Mouse (Mus musculus): ENCODE data around the gene Crhbp. TPM values are rescaled to one million over a fixed set of nuclear protein-coding genes. Genes with fewer than 3 reads are reported as not detected.
A peak's percentile ranks its signal among the peaks of the same experiment; 100 is the strongest.

Gene Crhbp
- total RNA-seq, 4 experiments from 2014 or later = not detected

DNA sequence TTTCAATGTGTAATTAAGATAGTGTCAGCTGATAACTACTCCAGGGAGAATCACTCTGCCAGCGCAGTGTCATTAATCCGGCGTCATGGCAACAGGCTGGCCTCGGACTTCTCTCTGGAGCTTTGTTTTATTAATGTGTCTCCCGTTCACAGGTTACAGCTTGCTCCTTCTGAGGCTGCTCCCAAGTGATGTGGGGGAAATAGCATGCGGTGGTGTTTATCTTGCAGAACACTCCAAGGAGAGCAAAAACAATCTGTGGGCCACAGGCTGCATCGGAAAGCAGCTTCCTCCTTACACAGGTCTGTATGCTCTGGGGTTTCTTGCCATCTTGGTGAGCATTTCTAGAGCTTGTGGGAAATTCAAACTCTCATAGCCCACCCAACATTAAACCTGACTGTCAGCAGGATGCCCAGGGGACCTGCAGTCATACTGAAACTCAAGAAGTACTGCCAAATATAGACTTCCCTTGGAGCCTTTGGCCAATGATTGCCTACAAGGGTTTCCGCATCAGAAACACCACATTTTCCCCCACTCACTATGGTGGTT, 25.4 kb downstream of the Crhbp start:
- no peak for DNase-seq (ENCODE audit: low spot score in 2 of 2)

DNA sequence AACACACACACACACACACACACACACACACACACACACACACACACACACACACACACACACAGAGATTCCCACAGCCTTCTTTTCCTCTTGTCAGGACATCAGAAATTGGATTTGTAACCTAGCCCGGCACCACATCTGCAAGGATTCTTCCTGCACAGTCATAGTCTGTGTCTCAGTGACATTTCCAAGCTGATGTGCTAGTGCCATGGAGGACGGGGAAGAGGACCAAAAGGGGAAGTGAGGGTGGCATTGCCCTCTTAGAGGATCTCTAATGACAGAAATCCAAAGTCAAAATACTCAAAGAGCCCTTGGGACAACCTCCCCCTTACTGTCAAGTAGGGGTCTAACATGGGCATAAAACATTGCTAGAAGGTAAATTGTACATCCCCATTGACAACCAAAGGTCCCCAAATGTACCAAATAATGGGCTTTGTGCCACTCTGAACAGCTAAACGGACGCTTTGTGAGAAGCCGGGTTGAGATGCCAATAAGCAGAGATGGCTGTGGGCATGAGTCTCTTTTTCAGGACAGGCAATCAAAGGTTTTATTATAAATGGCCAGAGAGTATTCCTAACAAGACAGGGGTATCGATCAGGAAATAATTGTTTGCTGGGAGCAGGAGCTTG, 26.0 kb downstream of the Crhbp start:
- no peak for DNase-seq (ENCODE audit: low spot score in 2 of 2)

- DNase-seq (ENCODE audit: low spot score in 2 of 2) = no peak
Measured at GRCm38 (mm10) chr13:95412257-95412656, 32.5 kb downstream of the Crhbp start.

GRCm38 (mm10) chr13:95393242-95393641, 51.5 kb downstream of the Crhbp start:
- no peak for DNase-seq (ENCODE audit: low spot score in 2 of 2)

GRCm38 (mm10) chr13:95389866-95390865, 54.6 kb downstream of the Crhbp start:
- peak; percentile 35 to 41 for DNase-seq (ENCODE audit: low spot score in 2 of 2)

GRCm38 (mm10) chr13:95388226-95388625, 56.5 kb downstream of the Crhbp start:
- DNase-seq (ENCODE audit: low spot score in 2 of 2) = no peak

DNA sequence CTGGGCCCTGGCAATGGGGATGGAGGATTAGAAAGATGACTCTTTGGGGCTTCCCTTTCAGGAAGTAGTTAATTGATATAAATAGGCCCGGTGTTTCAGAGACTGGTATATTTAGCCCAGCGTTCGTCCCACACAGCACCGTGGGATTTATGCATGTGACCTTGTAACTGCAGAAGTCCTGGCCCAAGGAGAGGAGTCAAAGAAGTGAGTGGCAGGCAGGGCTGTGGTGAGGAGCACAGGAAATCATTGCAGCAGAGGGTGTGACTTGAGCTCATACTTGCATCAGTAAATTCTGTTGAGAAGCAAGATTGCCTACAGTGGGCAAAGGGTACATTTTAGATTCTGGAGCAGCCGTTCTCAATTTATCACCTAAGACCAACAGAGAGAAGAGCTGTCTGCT, 62.3 kb downstream of the Crhbp start:
- DNase-seq (ENCODE audit: low spot score in 2 of 2) = peak; percentile 13 to 42

Other genes with a start within 250 kb of the Crhbp start
- 1 to 10 TPM in 3 of 4 experiments, under 1 TPM in 1; 0.94 to 4.4 (median 1.7) TPM for gene Pde8b, start 194.6 kb downstream of the Crhbp start, total RNA-seq (2022)
- 1 to 10 TPM; 3.2 to 5.3 (median 4.2) TPM for gene Zbed3, start 121.3 kb downstream of the Crhbp start, total RNA-seq (2022)
- gene Aggf1, start 69.6 kb downstream of the Crhbp start, total RNA-seq (2022) = 10 to 100 TPM; 15.6 to 19.1 (median 17.5) TPM
- gene S100z, start 33.8 kb upstream of the Crhbp start, total RNA-seq (2022) = 1 to 10 TPM in 2 of 4 experiments, not detected in 2; 1.2 to 1.6 TPM
- gene F2rl1, start 80.3 kb upstream of the Crhbp start, total RNA-seq (2022) = under 1 TPM; 0.13 to 0.99 (median 0.24) TPM
- 1 to 10 TPM; 2.6 to 7.7 (median 3.5) TPM for gene F2r, start 173.6 kb upstream of the Crhbp start, total RNA-seq (2022)

Measured in gastrocnemius, adult 8-10 months (tissue).